Mouse (Mus musculus): ENCODE results near the gene As3mt. TPM values are rescaled to one million over a fixed set of nuclear protein-coding genes. Genes with fewer than 3 reads are reported as not detected.
"Not testable (repeated sequence)": the region's sequence is repeated elsewhere in the genome, so short reads cannot be mapped to it uniquely, and the experiment has no call there.

The As3mt gene
- polyA plus RNA-seq, 1 experiment from 2014 or later, result 30.3 TPM

- Histone ChIP-seq H3K27me3 (ENCODE audit: insufficient read depth, poor library complexity, severe bottlenecking) (no peaks in the 10 kb centered on the region), H3K4me1 (replicated peaks) (no peaks in the 10 kb centered on the region), H3K36me3 (peaks cover 19% of the 10 kb centered on the region), H3K4me3 (no peak overlapping the region), H3K27ac (no peak overlapping the region), H3K9me3 (no peaks in the 10 kb centered on the region)
- whole genome bisulfite sequencing, result 74% methylated on average over 5 of the region's 5 CpGs
- DNase-seq (ENCODE audit: low spot score), result no peak
Observed at GRCm38 (mm10) chr19:46735241-46735640, 28.0 kb downstream of the As3mt start.

- Histone ChIP-seq H3K27ac (no peak overlapping the region), H3K4me1 (replicated peaks) (no peaks in the 10 kb centered on the region), H3K36me3 (peaks cover 19% of the 10 kb centered on the region), H3K9me3 (no peaks in the 10 kb centered on the region), H3K4me3 (no peak overlapping the region), H3K27me3 (ENCODE audit: insufficient read depth, poor library complexity, severe bottlenecking) (no peaks in the 10 kb centered on the region)
- DNase-seq (ENCODE audit: low spot score), result no peak
- 87% methylated on average over 7 of the region's 7 CpGs for WGBS
Observed at GRCm38 (mm10) chr19:46737106-46737505, 29.8 kb downstream of the As3mt start.

GRCm38 (mm10) chr19:46740341-46741008 is 33.2 kb downstream of the As3mt start:
- H3K36me3 ChIP-seq, result peaks cover 10% of the 10 kb centered on the region; the same call in 1 of the 2 replicates
- WGBS, result 53% methylated on average over 7 of the region's 7 CpGs
- no peaks in the 10 kb centered on the region for H3K27me3 ChIP-seq (ENCODE audit: insufficient read depth, poor library complexity, severe bottlenecking)
- H3K4me3 ChIP-seq, result no peak overlapping the region
- DNase-seq (ENCODE audit: low spot score), result peak; percentile 57
- no peak overlapping the region for H3K27ac ChIP-seq
- no peaks in the 10 kb centered on the region for H3K9me3 ChIP-seq
- H3K4me1 ChIP-seq (replicated peaks), result no peaks in the 10 kb centered on the region

GRCm38 (mm10) chr19:46741574-46741973 is 34.3 kb downstream of the As3mt start:
- H3K27me3 ChIP-seq (ENCODE audit: insufficient read depth, poor library complexity, severe bottlenecking), result no peaks in the 10 kb centered on the region
- no peak overlapping the region for H3K4me3 ChIP-seq
- peaks cover 10% of the 10 kb centered on the region; the same call in 1 of the 2 replicates for H3K36me3 ChIP-seq
- no peak for DNase-seq (ENCODE audit: low spot score)
- 45% methylated on average over 6 of the region's 6 CpGs for WGBS
- no peaks in the 10 kb centered on the region for H3K9me3 ChIP-seq
- H3K27ac ChIP-seq, result 0 out of 2 replicates have a peak overlapping the region, but pooled peaks have one; percentile 6
- no peaks in the 10 kb centered on the region for H3K4me1 ChIP-seq (replicated peaks)

GRCm38 (mm10) chr19:46744681-46745080 is 37.4 kb downstream of the As3mt start:
- DNase-seq (ENCODE audit: low spot score), result no peak
- H3K27me3 ChIP-seq (ENCODE audit: insufficient read depth, poor library complexity, severe bottlenecking), result no peaks in the 10 kb centered on the region
- whole genome bisulfite sequencing, result 78% methylated on average over 9 of the region's 9 CpGs

GRCm38 (mm10) chr19:46747799-46748198 is 40.5 kb downstream of the As3mt start:
- 88% methylated on average over 3 of the region's 3 CpGs for WGBS
- no peak overlapping the region for H3K4me3 ChIP-seq
- DNase-seq (ENCODE audit: low spot score), result no peak

More at GRCm38 (mm10) chr19:46744681-46745080, 37.4 kb downstream of the As3mt start:
- H3K27ac ChIP-seq, result no peak overlapping the region
- H3K36me3 ChIP-seq, result no peaks in the 10 kb centered on the region
- H3K4me1 ChIP-seq (replicated peaks), result no peaks in the 10 kb centered on the region
- H3K9me3 ChIP-seq, result no peaks in the 10 kb centered on the region
- no peak overlapping the region for H3K4me3 ChIP-seq

GRCm38 (mm10) chr19:46752235-46752634 is 45.0 kb downstream of the As3mt start:
- WGBS, result 87% methylated on average over 5 of the region's 5 CpGs
- DNase-seq (ENCODE audit: low spot score), result no peak
- no peaks in the 10 kb centered on the region for H3K4me1 ChIP-seq (replicated peaks)
- H3K9me3 ChIP-seq, result no peaks in the 10 kb centered on the region
- no peak overlapping the region for H3K27ac ChIP-seq
- H3K27me3 ChIP-seq (ENCODE audit: insufficient read depth, poor library complexity, severe bottlenecking), result no peaks in the 10 kb centered on the region
- H3K4me3 ChIP-seq, result no peak overlapping the region
- H3K36me3 ChIP-seq, result no peaks in the 10 kb centered on the region

More at GRCm38 (mm10) chr19:46747799-46748198, 40.5 kb downstream of the As3mt start:
- no peaks in the 10 kb centered on the region for H3K4me1 ChIP-seq (replicated peaks)
- H3K27me3 ChIP-seq (ENCODE audit: insufficient read depth, poor library complexity, severe bottlenecking), result no peaks in the 10 kb centered on the region
- H3K36me3 ChIP-seq, result no peaks in the 10 kb centered on the region
- no peaks in the 10 kb centered on the region for H3K9me3 ChIP-seq
- H3K27ac ChIP-seq, result no peak overlapping the region

- WGBS, result 53% methylated on average over 9 of the region's 9 CpGs
- Histone ChIP-seq H3K4me3 (no peak overlapping the region), H3K27me3 (ENCODE audit: insufficient read depth, poor library complexity, severe bottlenecking) (peaks cover 12% of the 10 kb centered on the region; the same call in 1 of the 2 replicates), H3K36me3 (no peaks in the 10 kb centered on the region), H3K4me1 (replicated peaks) (no peaks in the 10 kb centered on the region), H3K9me3 (no peaks in the 10 kb centered on the region), H3K27ac (no peak overlapping the region)
- no peak for DNase-seq (ENCODE audit: low spot score)
Observed at GRCm38 (mm10) chr19:46755066-46755465, 47.8 kb downstream of the As3mt start.

GRCm38 (mm10) chr19:46756221-46756620 is 49.0 kb downstream of the As3mt start:
- H3K36me3 ChIP-seq, result no peaks in the 10 kb centered on the region
- DNase-seq (ENCODE audit: low spot score), result no peak
- no peaks in the 10 kb centered on the region for H3K9me3 ChIP-seq
- 90% methylated on average over 4 of the region's 4 CpGs for WGBS
- H3K27ac ChIP-seq, result no peak overlapping the region
- H3K27me3 ChIP-seq (ENCODE audit: insufficient read depth, poor library complexity, severe bottlenecking), result peaks cover 12% of the 10 kb centered on the region; the same call in 1 of the 2 replicates
- H3K4me3 ChIP-seq, result no peak overlapping the region
- peaks cover 8% of the 10 kb centered on the region for H3K4me1 ChIP-seq (replicated peaks)

- Histone ChIP-seq H3K4me1 (replicated peaks) (peaks cover 27% of the 10 kb centered on the region), H3K27ac (no peak overlapping the region), H3K9me3 (no peaks in the 10 kb centered on the region), H3K4me3 (no peak overlapping the region), H3K27me3 (ENCODE audit: insufficient read depth, poor library complexity, severe bottlenecking) (peaks cover 32% of the 10 kb centered on the region), H3K36me3 (no peaks in the 10 kb centered on the region)
- DNase-seq (ENCODE audit: low spot score), result no peak
- WGBS, result 66% methylated on average over 8 of the region's 8 CpGs
Observed at GRCm38 (mm10) chr19:46759096-46759495, 51.8 kb downstream of the As3mt start.

- not testable (repeated sequence) for H3K36me3 ChIP-seq; H3K9me3 ChIP-seq; H3K27ac ChIP-seq; DNase-seq (ENCODE audit: low spot score); H3K4me3 ChIP-seq
- Histone ChIP-seq H3K27me3 (ENCODE audit: insufficient read depth, poor library complexity, severe bottlenecking) (peaks cover 40% of the 10 kb centered on the region), H3K4me1 (replicated peaks) (peaks cover 35% of the 10 kb centered on the region)
- 94% methylated on average over 10 of the region's 10 CpGs for WGBS
Observed at GRCm38 (mm10) chr19:46759909-46760308, 52.7 kb downstream of the As3mt start.

- DNase-seq (ENCODE audit: low spot score), result peak; percentile 85
- peaks cover 36% of the 10 kb centered on the region for H3K4me1 ChIP-seq (replicated peaks)
- H3K27me3 ChIP-seq (ENCODE audit: insufficient read depth, poor library complexity, severe bottlenecking), result peaks cover 41% of the 10 kb centered on the region
- H3K9me3 ChIP-seq, result no peaks in the 10 kb centered on the region
- no peaks in the 10 kb centered on the region for H3K36me3 ChIP-seq
- peak overlapping the region; percentile 78 for H3K4me3 ChIP-seq
- H3K27ac ChIP-seq, result peak overlapping the region; percentile 90
- WGBS, result 20% methylated on average over 29 of the region's 29 CpGs
Observed at GRCm38 (mm10) chr19:46760375-46761160, 53.3 kb downstream of the As3mt start.
